Mouse (Mus musculus) midbrain, embryonic 12.5 days (tissue): ENCODE results near the gene Ubald1. TPM values are rescaled to one million over a fixed set of nuclear protein-coding genes. Genes with fewer than 3 reads are reported as not detected.
A peak's percentile ranks its signal among the peaks of the same experiment; 100 is the strongest.

Experiments used
- ATAC-seq: fragments of 200-750 bp; cut with Nextera tagmentation; 2 replicates; pipeline ENCODE4 v1.8.0; 2017; ENCODE audit warnings: low read depth, moderate TSS enrichment, moderate library complexity; ENCODE audit not compliant: low FRiP score
- H3K27ac ChIP-seq: fragments of 300-500 bp; sonication (generic); replicated peaks from 2 replicates; pipeline ENCODE4 v1.5.1; 2016; ENCODE audit warnings: mild to moderate bottlenecking
- H3K27me3 ChIP-seq: fragments of 300-500 bp; sonication (generic); 2 replicates; pipeline ENCODE4 v1.6.1; 2016; ENCODE audit warnings: mild to moderate bottlenecking
- H3K36me3 ChIP-seq: fragments of 300-500 bp; sonication (generic); 2 replicates; pipeline ENCODE4 v1.6.1; 2016
- H3K4me1 ChIP-seq: fragments of 300-500 bp; sonication (generic); 2 replicates; pipeline ENCODE4 v1.6.1; 2016
- H3K4me2 ChIP-seq: fragments of 300-500 bp; sonication (generic); replicated peaks from 2 replicates; pipeline ENCODE4 v1.6.1; 2016; ENCODE audit warnings: mild to moderate bottlenecking, moderate library complexity
- H3K4me3 ChIP-seq: fragments of 300-500 bp; sonication (generic); 2 replicates; pipeline ENCODE4 v1.5.1; 2016; ENCODE audit warnings: mild to moderate bottlenecking
- H3K9ac ChIP-seq: fragments of 300-500 bp; sonication (generic); replicated peaks from 2 replicates; pipeline ENCODE4 v1.6.1; 2016; ENCODE audit warnings: mild to moderate bottlenecking, moderate library complexity
- H3K9me3 ChIP-seq: fragments of 300-500 bp; sonication (generic); 2 replicates; pipeline ENCODE4 v1.6.1; 2016; ENCODE audit warnings: mild to moderate bottlenecking
- WGBS: fragments of 180-500 bp; shearing (Covaris S2); methylation state at CpG from one replicate; pipeline ENCODE4 v1.1.7; 2016; 5-methylcytosine and 5-hydroxymethylcytosine counted together
- polyA plus RNA-seq: library from polyadenylated mRNA; unstranded; fragments of >200 nt; fragmentation: Nextera tagmentation; extraction: Ambion mirVana; gene quantifications from 2 replicates; pipeline ENCODE4 v1.2.1, GENCODE M21; 2016

Ubald1 gene
- polyA plus RNA-seq, 1 experiment from 2014 or later = 31.7 TPM

GRCm38 (mm10) chr16:4897146-4897730 lies 17.1 kb upstream of the Ubald1 start:
- H3K27ac ChIP-seq = no peak overlapping the region
- ATAC-seq = no peak
- H3K4me1 ChIP-seq = peaks cover 6% of the 10 kb centered on the region; the same call in 1 of the 2 replicates
- no peaks in the 10 kb centered on the region for H3K9me3 ChIP-seq
- H3K9ac ChIP-seq = no peak overlapping the region
- H3K4me3 ChIP-seq = no peak overlapping the region
- H3K4me2 ChIP-seq = no peak overlapping the region
- WGBS = 55% methylated on average over 7 of the region's 7 CpGs
- H3K36me3 ChIP-seq = no peaks in the 10 kb centered on the region
- H3K27me3 ChIP-seq = no peaks in the 10 kb centered on the region

DNA sequence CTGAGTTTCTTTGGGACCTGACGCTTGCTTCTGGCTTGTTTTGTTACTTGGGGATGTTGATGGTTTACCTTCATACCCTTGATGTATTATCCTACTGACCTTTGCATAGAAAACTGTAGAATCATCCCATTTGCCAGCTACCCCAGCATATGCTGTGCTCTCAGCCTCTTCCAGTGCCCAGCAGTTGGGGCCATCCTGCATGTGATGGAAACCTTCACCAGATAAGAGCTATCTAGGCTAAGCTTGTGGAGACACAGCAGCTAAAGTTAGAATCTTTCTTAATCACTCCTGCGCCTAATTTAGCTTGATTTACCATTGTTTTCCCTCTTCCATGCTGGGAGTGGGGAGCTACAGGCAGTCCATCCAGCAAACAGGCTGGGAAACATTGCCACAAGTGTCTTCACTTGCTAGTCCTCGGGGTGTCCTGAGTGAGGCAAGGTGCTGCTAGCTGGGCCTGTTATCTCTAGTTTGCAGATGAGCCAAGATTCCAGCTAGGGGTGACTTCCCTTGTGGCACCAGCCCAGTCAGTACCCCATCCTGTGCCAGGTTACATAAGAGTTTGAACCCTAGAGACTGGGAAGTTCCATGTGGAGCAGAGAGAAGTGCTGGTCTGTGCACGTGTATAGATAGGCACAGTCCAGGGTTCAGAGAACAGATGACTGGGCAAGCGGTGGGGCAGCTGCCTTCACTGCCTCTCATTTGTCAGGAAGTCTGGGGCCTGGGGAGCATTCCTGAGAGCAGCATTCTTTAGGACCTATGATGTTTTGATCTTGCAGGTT lies 16.3 kb upstream of the Ubald1 start:
- peaks cover 6% of the 10 kb centered on the region; the same call in 1 of the 2 replicates for H3K4me1 ChIP-seq
- 75% methylated on average over 5 of the region's 5 CpGs for WGBS
- no peak overlapping the region for H3K9ac ChIP-seq
- no peak for ATAC-seq
- H3K4me3 ChIP-seq = no peak overlapping the region
- no peak overlapping the region for H3K4me2 ChIP-seq
- H3K36me3 ChIP-seq = 0 out of 2 replicates have a peak, but pooled peaks cover 1% of the 10 kb centered on the region
- H3K9me3 ChIP-seq = no peaks in the 10 kb centered on the region
- H3K27ac ChIP-seq = no peak overlapping the region
- H3K27me3 ChIP-seq = no peaks in the 10 kb centered on the region

GRCm38 (mm10) chr16:4894201-4894908 lies 14.2 kb upstream of the Ubald1 start:
- H3K27ac ChIP-seq = no peak overlapping the region
- no peaks in the 10 kb centered on the region for H3K27me3 ChIP-seq
- H3K9me3 ChIP-seq = no peaks in the 10 kb centered on the region
- H3K9ac ChIP-seq = no peak overlapping the region
- WGBS = 84% methylated on average over 7 of the region's 7 CpGs
- H3K36me3 ChIP-seq = 0 out of 2 replicates have a peak, but pooled peaks cover 3% of the 10 kb centered on the region
- no peak for ATAC-seq
- H3K4me3 ChIP-seq = no peak overlapping the region
- 0 out of 2 replicates have a peak, but pooled peaks cover 5% of the 10 kb centered on the region for H3K4me1 ChIP-seq
- H3K4me2 ChIP-seq = no peak overlapping the region

- H3K4me1 ChIP-seq = peaks cover 18% of the 10 kb centered on the region
- no peak overlapping the region for H3K4me2 ChIP-seq
- no peak overlapping the region for H3K27ac ChIP-seq
- no peak overlapping the region for H3K9ac ChIP-seq
- ATAC-seq = no peak
- WGBS = 96% methylated on average over 6 of the region's 6 CpGs
- 0 out of 2 replicates have a peak, but pooled peaks cover 3% of the 10 kb centered on the region for H3K36me3 ChIP-seq
- no peaks in the 10 kb centered on the region for H3K27me3 ChIP-seq
- H3K4me3 ChIP-seq = no peak overlapping the region
- H3K9me3 ChIP-seq = no peaks in the 10 kb centered on the region
These were observed 12.1 kb upstream of the Ubald1 start for GRCm38 (mm10) chr16:4892171-4892570.

GRCm38 (mm10) chr16:4890201-4890709 lies 10.1 kb upstream of the Ubald1 start:
- H3K9me3 ChIP-seq = no peaks in the 10 kb centered on the region
- peaks cover 26% of the 10 kb centered on the region for H3K4me1 ChIP-seq
- no peak overlapping the region for H3K27ac ChIP-seq
- ATAC-seq = no peak
- 0 out of 2 replicates have a peak, but pooled peaks cover 3% of the 10 kb centered on the region for H3K36me3 ChIP-seq
- H3K4me2 ChIP-seq = no peak overlapping the region
- WGBS = 74% methylated on average over 4 of the region's 4 CpGs
- H3K9ac ChIP-seq = no peak overlapping the region
- no peaks in the 10 kb centered on the region for H3K27me3 ChIP-seq
- H3K4me3 ChIP-seq = no peak overlapping the region

- peak overlapping the region; percentile 82 for H3K4me2 ChIP-seq
- ATAC-seq = 0 out of 2 replicates have a peak, but pooled peaks have one; percentile 1
- H3K4me1 ChIP-seq = peaks cover 30% of the 10 kb centered on the region
- peak overlapping the region; percentile 88 for H3K4me3 ChIP-seq
- no peaks in the 10 kb centered on the region for H3K9me3 ChIP-seq
- 0% methylated on average over 8 of the region's 8 CpGs for WGBS
- 0 out of 2 replicates have a peak, but pooled peaks cover 3% of the 10 kb centered on the region for H3K36me3 ChIP-seq
- peak overlapping the region; percentile 94 for H3K9ac ChIP-seq
- H3K27me3 ChIP-seq = no peaks in the 10 kb centered on the region
- peak overlapping the region; percentile 86 for H3K27ac ChIP-seq
These were observed 6.5 kb upstream of the Ubald1 start for GRCm38 (mm10) chr16:4886690-4887020.

GRCm38 (mm10) chr16:4885760-4886689 lies 5.9 kb upstream of the Ubald1 start, which contains the start of gene Mgrn1:
Gene Mgrn1, plus strand, starts transcription at chr16:4886249.
- Histone ChIP-seq H3K27ac (peak within 1 kb of the TSS; percentile 86), H3K4me1 (peaks cover 36% of the 10 kb centered on the region), H3K4me3 (peak within 1 kb of the TSS; percentile 88), H3K9me3 (no peaks in the 10 kb centered on the region), H3K36me3 (no peaks in the 10 kb centered on the region), H3K4me2 (peak within 1 kb of the TSS; percentile 82), H3K27me3 (no peaks in the 10 kb centered on the region), H3K9ac (peak within 1 kb of the TSS; percentile 94)
- peak; percentile 88 for ATAC-seq
- WGBS = under 1% methylated on average over 74 of the region's 74 CpGs

DNA sequence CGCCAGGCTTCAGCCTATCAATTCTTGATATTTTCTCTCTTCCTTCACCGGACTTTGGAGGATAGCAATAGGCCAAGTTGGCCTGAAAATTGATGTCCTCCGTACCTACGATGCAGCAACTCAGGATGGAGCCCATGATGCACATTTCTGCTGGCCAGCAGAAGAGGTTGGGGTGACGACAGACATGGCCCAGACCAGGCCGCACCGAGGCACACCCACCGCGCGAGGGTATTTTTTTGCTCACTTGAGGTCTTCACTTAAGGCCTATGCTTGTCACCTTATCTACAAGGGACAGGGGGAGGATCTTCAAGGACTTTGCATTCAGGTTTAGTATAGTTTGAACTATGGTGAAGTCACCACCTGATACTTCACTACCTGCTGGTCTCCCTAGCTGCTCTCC lies 4.8 kb upstream of the Ubald1 start:
- H3K27ac ChIP-seq = peak overlapping the region; percentile 86
- H3K36me3 ChIP-seq = no peaks in the 10 kb centered on the region
- 91% methylated on average over 10 of the region's 10 CpGs for WGBS
- H3K27me3 ChIP-seq = no peaks in the 10 kb centered on the region
- H3K9ac ChIP-seq = no peak overlapping the region
- ATAC-seq = no peak
- peaks cover 34% of the 10 kb centered on the region for H3K4me1 ChIP-seq
- H3K9me3 ChIP-seq = no peaks in the 10 kb centered on the region
- peak overlapping the region; percentile 82; the same call in 1 of the 2 replicates for H3K4me2 ChIP-seq
- H3K4me3 ChIP-seq = no peak overlapping the region

- 82% methylated on average over 10 of the region's 10 CpGs for WGBS
These were observed 1.6 kb upstream of the Ubald1 start for GRCm38 (mm10) chr16:4881400-4882351.

DNA sequence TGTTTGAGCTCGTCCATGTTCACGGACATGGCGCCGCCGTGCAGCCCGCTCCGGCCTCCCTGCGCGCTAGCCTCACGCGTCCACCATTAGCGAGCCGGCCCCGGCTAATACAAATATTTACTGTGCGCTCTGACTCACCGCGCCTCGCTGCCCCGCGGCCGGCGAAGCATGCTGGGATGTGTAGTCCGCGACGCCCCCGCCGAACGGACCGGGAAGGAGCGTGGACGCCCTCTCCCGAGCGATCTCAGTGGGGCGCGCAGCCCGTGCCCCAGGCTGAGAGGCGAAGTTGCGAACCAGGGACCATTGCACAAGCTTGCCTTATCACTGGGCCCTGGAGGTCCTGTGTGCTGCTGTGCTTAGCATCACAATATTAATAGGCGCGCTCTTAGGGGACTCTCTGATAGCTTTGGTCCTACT lies 399 bp downstream of the Ubald1 start:
- WGBS = under 1% methylated on average over 40 of the region's 40 CpGs

More at GRCm38 (mm10) chr16:4881400-4882351, 1.6 kb upstream of the Ubald1 start:
- H3K9ac ChIP-seq = peak overlapping the region; percentile 77
- peak overlapping the region; percentile 97 for H3K27ac ChIP-seq
- H3K4me1 ChIP-seq = peaks cover 31% of the 10 kb centered on the region
- peak overlapping the region; percentile 89 for H3K4me3 ChIP-seq
- H3K27me3 ChIP-seq = no peaks in the 10 kb centered on the region
- ATAC-seq = no peak
- no peaks in the 10 kb centered on the region for H3K9me3 ChIP-seq
- H3K36me3 ChIP-seq = no peaks in the 10 kb centered on the region
- H3K4me2 ChIP-seq = peak overlapping the region; percentile 87

More for the DNA sequence above, 399 bp downstream of the Ubald1 start:
- Histone ChIP-seq H3K4me3 (peak overlapping the region; percentile 89), H3K27ac (peak overlapping the region; percentile 97), H3K4me1 (peaks cover 36% of the 10 kb centered on the region), H3K9ac (peak overlapping the region; percentile 86), H3K27me3 (no peaks in the 10 kb centered on the region), H3K4me2 (peak overlapping the region; percentile 87), H3K36me3 (peaks cover 15% of the 10 kb centered on the region), H3K9me3 (no peaks in the 10 kb centered on the region)
- peak; percentile 71 for ATAC-seq
